Mouse (Mus musculus) T-helper 17 cell (primary cell): ENCODE results near the gene Med10.

Experiments used
- in situ Hi-C, 2 experiments: fragments of 300-600 bp; cut with MboI, MseI; formaldehyde crosslinking; loops; 1 replicate in 1 of 2; 2 replicates in 1 of 2; pipeline ENCODE4 v1.15.1; 2025; ENCODE audit warnings: high pct_unique_total_duplicates in 2 of 2

The Med10 gene

GRCm38 (mm10) chr13:69802095-69802494 is at the start of gene Med10:
Gene Med10 (plus strand): TSS chr13:69802395.
- in situ Hi-C loops, result loop anchor here in 1 of 2 experiments (10.0 kb wide), 1 partner anchor 1217 kb away; the partner anchor contains the start of genes Fastkd3 and Mtrr

GRCm38 (mm10) chr13:69752875-69753274 is 49.3 kb upstream of the Med10 start:
- in situ Hi-C loops, result no loop called here

- in situ Hi-C loops, result no loop called here
Measured at GRCm38 (mm10) chr13:69758979-69759378, 43.2 kb upstream of the Med10 start.

GRCm38 (mm10) chr13:69761393-69761792 is 40.8 kb upstream of the Med10 start:
- in situ Hi-C loops, result no loop called here

GRCm38 (mm10) chr13:69764646-69765045 is 37.5 kb upstream of the Med10 start:
- in situ Hi-C loops, result no loop called here

- in situ Hi-C loops, result no loop called here
Measured at GRCm38 (mm10) chr13:69768152-69768551, 34.0 kb upstream of the Med10 start.

- in situ Hi-C loops, result no loop called here
Measured at GRCm38 (mm10) chr13:69770538-69771456, 31.4 kb upstream of the Med10 start.

- in situ Hi-C loops, result no loop called here
Measured at GRCm38 (mm10) chr13:69772358-69772757, 29.8 kb upstream of the Med10 start.

GRCm38 (mm10) chr13:69778221-69778620 is 24.0 kb upstream of the Med10 start:
- in situ Hi-C loops, result no loop called here

- in situ Hi-C loops, result no loop called here
Measured at GRCm38 (mm10) chr13:69788704-69789103, 13.5 kb upstream of the Med10 start.

GRCm38 (mm10) chr13:69791814-69792213 is 10.4 kb upstream of the Med10 start:
- in situ Hi-C loops, result loop anchor here in 1 of 2 experiments (10.0 kb wide), 1 partner anchor 317 kb away; no protein-coding TSS in a partner anchor

GRCm38 (mm10) chr13:69792541-69793009 is 9.6 kb upstream of the Med10 start:
- in situ Hi-C loops, result loop anchor here in 1 of 2 experiments (10.0 kb wide), 1 partner anchor 318 kb away; no protein-coding TSS in a partner anchor

GRCm38 (mm10) chr13:69794808-69795207 is 7.4 kb upstream of the Med10 start:
- in situ Hi-C loops, result loop anchor here in 1 of 2 experiments (10.0 kb wide), 1 partner anchor 320 kb away; no protein-coding TSS in a partner anchor

- in situ Hi-C loops, result loop anchor here (5.0 to 10.0 kb wide), 6 partner anchors 198 to 1228 kb away; partner anchors contain the start of genes Fastkd3 (in 2 of the 2), Mtrr (in 2 of the 2), Ice1 (in 1 of the 2) and Nsun2 (in 1 of the 2)
Measured at GRCm38 (mm10) chr13:69809681-69810611, 7.8 kb downstream of the Med10 start.

GRCm38 (mm10) chr13:69810936-69811680 is 8.9 kb downstream of the Med10 start:
- in situ Hi-C loops, result loop anchor here (5.0 to 10.0 kb wide), 5 partner anchors 199 to 1229 kb away; partner anchors contain the start of genes Fastkd3 (in 1 of the 2), Ice1 (in 1 of the 2), Mtrr (in 1 of the 2) and Nsun2 (in 1 of the 2)

GRCm38 (mm10) chr13:69813870-69814269 is 11.7 kb downstream of the Med10 start:
- in situ Hi-C loops, result loop anchor here (5.0 to 10.0 kb wide), 5 partner anchors 202 to 1232 kb away; partner anchors contain the start of genes Fastkd3 (in 1 of the 2), Ice1 (in 1 of the 2), Mtrr (in 1 of the 2) and Nsun2 (in 1 of the 2)

GRCm38 (mm10) chr13:69818306-69818705 is 16.1 kb downstream of the Med10 start:
- in situ Hi-C loops, result loop anchor here in 1 of 2 experiments (10.0 kb wide), 2 partner anchors 284 to 816 kb away; partner anchors contain the start of genes Ice1, Nsun2 and Tent4a

GRCm38 (mm10) chr13:69821169-69821822 is 19.1 kb downstream of the Med10 start:
- in situ Hi-C loops, result no loop called here

GRCm38 (mm10) chr13:69823920-69824637 is 21.9 kb downstream of the Med10 start:
- in situ Hi-C loops, result no loop called here
